Mouse (Mus musculus): ENCODE measurements around the gene Hba-x.
"Not testable (repeated sequence)": the region's sequence is repeated elsewhere in the genome, so short reads cannot be mapped to it uniquely, and the experiment has no call there.

Gene Hba-x

GRCm38 (mm10) chr11:32285887-32286286 is 9.7 kb downstream of the Hba-x start:
- DNase-seq (ENCODE audit: low read depth, low spot score): not testable (repeated sequence)

GRCm38 (mm10) chr11:32286695-32287492 is 10.7 kb downstream of the Hba-x start, which contains the start of gene Hbq1b:
TSS of gene Hbq1b (plus strand) at chr11:32286965.
- DNase-seq (ENCODE audit: low read depth, low spot score): peak; percentile 34

GRCm38 (mm10) chr11:32287493-32287825 is 11.3 kb downstream of the Hba-x start:
- no peak for DNase-seq (ENCODE audit: low read depth, low spot score)

- not testable (repeated sequence) for DNase-seq (ENCODE audit: low read depth, low spot score)
Observed at GRCm38 (mm10) chr11:32292819-32293218, 16.6 kb downstream of the Hba-x start.

- not testable (repeated sequence) for DNase-seq (ENCODE audit: low read depth, low spot score)
Observed at GRCm38 (mm10) chr11:32293479-32293878, 17.3 kb downstream of the Hba-x start.

- not testable (repeated sequence) for DNase-seq (ENCODE audit: low read depth, low spot score)
Observed at GRCm38 (mm10) chr11:32296203-32296602, 20.0 kb downstream of the Hba-x start, which contains the start of gene Hba-a2. TSS of gene Hba-a2 (plus strand) at chr11:32296489.

GRCm38 (mm10) chr11:32297417-32297816 is 21.2 kb downstream of the Hba-x start:
- not testable (repeated sequence) for DNase-seq (ENCODE audit: low read depth, low spot score)

- no peak for DNase-seq (ENCODE audit: low read depth, low spot score)
Observed at GRCm38 (mm10) chr11:32297866-32298531, 21.8 kb downstream of the Hba-x start.

- DNase-seq (ENCODE audit: low read depth, low spot score): no peak
Observed at GRCm38 (mm10) chr11:32298532-32298918, 22.3 kb downstream of the Hba-x start.

GRCm38 (mm10) chr11:32299865-32300264 is 23.7 kb downstream of the Hba-x start, which contains the start of gene Hbq1a:
TSS of gene Hbq1a (plus strand) at chr11:32300069.
- DNase-seq (ENCODE audit: low read depth, low spot score): not testable (repeated sequence)

GRCm38 (mm10) chr11:32300279-32301267 is 24.4 kb downstream of the Hba-x start:
- no peak for DNase-seq (ENCODE audit: low read depth, low spot score)

- DNase-seq (ENCODE audit: low read depth, low spot score): no peak
Observed at GRCm38 (mm10) chr11:32301506-32301905, 25.3 kb downstream of the Hba-x start.

GRCm38 (mm10) chr11:32302824-32303419 is 26.7 kb downstream of the Hba-x start:
- DNase-seq (ENCODE audit: low read depth, low spot score): no peak

- DNase-seq (ENCODE audit: low read depth, low spot score): no peak
Observed at GRCm38 (mm10) chr11:32303455-32303854, 27.3 kb downstream of the Hba-x start.

- no peak for DNase-seq (ENCODE audit: low read depth, low spot score)
Observed at GRCm38 (mm10) chr11:32307006-32307405, 30.8 kb downstream of the Hba-x start.

GRCm38 (mm10) chr11:32309446-32309845 is 33.2 kb downstream of the Hba-x start:
- DNase-seq (ENCODE audit: low read depth, low spot score): no peak

GRCm38 (mm10) chr11:32309928-32310327 is 33.7 kb downstream of the Hba-x start:
- DNase-seq (ENCODE audit: low read depth, low spot score): no peak

GRCm38 (mm10) chr11:32316009-32316408 is 39.8 kb downstream of the Hba-x start:
- no peak for DNase-seq (ENCODE audit: low read depth, low spot score)

- no peak for DNase-seq (ENCODE audit: low read depth, low spot score)
Observed at GRCm38 (mm10) chr11:32320507-32321195, 44.5 kb downstream of the Hba-x start.

- DNase-seq (ENCODE audit: low read depth, low spot score): peak; percentile 54
Observed at GRCm38 (mm10) chr11:32321196-32321565, 45.0 kb downstream of the Hba-x start.

GRCm38 (mm10) chr11:32324609-32325008 is 48.4 kb downstream of the Hba-x start:
- peak; percentile 72 for DNase-seq (ENCODE audit: low read depth, low spot score)

Measured in skeletal muscle tissue, adult 2 months (tissue).